Mouse (Mus musculus): ENCODE measurements around the gene Hmgcr.

Gene Hmgcr

DNA sequence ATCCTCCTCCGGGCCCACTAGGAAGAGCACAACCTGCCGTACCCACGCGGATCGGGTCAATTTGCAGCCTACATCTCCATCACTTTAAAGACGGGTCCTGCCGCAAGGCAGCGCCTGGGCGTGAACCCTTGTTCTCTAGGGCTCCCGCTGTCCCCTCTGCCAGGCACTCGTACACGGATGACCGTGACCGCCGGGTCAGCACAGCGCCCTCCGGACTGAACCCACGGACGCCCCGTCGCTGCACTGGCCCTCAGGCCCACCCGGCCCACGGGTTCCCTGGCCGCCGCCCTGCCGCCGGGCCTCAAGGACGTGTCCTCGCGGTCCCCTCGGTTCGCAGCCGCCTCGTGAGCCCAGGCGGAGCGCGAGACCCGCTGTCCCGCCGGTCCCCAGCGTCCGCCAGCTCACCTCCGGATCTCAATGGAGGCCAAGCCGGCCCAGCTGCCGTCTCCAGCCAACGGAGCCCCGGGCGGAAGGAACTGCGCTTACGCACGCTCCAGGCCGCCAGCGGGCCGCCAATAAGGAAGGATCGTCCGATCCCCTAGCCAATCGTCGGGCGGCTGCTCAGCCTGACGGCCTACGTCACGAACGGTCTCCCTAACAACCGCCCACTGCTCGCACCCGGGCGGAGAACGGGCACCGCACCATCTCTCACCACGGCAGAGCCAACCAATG is at the start of gene Hmgcr:
Gene Hmgcr, minus strand, starts transcription at position 531 of the 672 bp plus-strand sequence.
- DNase-seq (ENCODE audit: low spot score), result peak; percentile 99

DNA sequence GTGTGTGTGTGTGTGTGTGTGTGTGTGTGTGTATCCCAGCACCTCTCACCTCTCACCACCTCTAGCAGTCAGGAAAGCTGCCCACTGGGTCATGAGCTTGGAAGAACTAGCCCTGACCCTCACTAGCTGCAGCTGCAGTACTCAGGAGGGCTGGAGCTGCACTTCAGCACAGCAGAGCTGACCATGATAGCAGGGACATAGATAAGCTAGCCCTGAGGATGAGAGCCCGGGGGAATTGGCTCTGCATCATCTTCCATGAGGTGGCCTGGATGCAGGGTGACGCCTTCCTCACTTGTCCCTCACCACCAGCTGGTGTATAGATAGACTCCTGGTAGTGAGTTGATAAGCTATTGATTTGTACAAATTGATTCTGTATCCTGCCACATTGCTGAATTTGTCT is 49.3 kb upstream of the Hmgcr start:
- no peak for DNase-seq (ENCODE audit: low spot score)

DNA sequence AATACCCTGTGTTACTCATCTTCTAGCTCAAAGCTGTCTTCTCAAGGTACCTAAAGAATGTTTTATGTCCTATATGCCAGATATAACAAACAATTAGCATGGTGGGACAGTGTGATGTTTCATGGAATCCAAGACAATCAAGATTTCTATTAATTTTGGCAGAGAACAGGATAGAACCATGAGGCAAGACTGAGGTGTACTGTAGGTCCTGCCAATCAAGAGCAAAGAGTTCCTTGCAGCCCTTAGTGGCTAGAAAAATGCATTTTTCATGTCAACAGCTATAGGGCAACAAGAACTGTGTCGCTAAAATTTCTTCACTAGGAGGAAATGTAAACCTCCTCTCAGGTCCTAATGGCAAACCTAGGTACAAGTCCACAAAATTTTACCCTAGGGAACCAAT is 47.1 kb upstream of the Hmgcr start:
- no peak for DNase-seq (ENCODE audit: low spot score)

DNA sequence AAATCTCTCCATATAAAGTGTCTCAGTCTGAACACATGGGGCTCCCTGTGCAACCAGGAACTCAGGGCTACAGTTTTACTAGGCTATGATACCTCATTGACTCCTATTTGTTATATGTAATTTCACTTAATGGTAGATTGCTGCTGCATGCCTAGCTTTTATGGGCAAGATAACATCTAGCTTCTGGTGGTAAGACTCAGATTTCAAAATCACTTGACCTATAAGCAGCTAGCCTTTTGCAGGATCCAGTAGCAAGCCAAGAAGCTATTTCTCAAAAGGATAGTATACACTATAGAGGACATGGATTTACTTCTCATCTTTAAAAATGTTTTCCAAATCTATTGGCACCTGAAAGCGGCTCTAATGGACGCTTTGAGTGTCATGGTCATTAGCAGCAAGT is 45.6 kb upstream of the Hmgcr start:
- no peak for DNase-seq (ENCODE audit: low spot score)

DNA sequence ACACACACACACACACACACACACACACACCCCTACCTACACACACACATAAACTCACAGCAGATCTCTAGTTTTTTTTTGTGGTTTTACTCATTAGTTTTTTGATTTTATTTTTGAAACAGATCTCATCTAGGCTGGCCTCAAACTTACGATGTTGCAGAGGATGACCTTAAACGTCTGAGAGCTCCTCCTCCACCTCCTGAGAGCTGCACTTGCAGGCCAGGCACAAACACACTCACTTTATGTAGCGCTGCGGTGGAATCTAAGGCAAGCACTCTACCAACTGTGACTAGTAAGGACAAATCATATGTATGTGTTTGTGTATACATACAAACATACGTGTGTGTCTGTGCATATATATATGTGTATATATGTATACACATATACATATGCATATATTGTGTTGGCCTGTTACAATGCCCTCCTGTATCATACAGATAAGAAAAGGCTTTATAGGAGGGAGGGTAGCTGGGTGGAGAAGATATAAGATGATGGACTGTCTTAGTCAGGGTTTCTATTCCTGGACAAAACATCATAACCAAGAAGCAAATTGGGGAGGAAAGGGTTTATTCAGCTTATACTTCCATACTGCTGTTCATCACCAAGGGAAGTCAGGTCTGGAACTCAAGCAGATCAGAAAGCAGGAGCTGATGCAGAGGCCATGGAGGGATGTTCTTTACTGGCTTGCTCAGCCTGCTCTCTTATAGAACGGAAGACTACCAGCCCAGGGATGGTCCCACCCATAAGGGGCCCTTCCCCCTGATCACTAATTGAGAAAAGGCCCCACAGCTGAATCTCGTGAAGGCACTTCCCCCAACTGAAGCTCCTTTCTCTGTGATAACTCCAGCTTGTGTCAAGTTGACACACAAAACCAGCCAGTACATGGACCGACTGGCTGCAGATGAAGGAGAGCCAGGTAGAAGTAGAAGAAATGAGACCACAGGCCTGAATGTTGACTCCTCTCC is 38.8 kb upstream of the Hmgcr start:
- DNase-seq (ENCODE audit: low spot score), result no peak

DNA sequence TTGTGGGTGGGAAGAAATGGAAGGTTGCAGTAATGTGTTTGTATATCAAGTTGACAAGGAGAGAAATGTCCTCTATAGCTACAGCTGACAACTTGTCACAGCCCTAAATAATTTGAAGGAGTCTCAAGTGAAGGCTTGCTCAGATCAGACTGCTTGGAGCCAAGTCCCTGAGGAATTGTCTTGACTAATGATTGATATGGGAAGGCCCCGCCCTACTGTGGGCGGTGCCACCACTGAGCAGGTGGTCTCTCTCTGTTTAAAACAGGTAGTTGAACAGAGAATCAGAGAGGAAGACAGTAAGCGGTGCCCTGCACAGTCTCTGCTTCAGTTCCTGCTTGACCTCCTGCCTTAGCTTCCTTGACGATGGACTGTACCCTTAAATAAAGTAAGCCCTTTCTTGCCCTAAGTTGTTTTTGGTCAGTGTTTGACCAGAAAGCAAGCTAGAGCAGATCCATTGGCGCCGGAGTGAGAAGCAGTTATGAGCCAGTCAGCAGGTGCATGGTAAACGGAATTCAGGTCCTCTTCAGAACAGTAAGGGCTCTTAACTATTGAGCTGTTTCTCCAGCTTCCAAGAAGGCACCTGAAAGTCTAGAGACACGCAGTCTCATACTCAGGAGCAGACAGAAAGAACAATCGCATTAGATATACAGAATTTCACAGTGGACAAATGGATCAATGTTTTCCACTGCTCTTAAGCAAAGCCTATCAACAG is 32.0 kb upstream of the Hmgcr start:
- no peak for DNase-seq (ENCODE audit: low spot score)

DNA sequence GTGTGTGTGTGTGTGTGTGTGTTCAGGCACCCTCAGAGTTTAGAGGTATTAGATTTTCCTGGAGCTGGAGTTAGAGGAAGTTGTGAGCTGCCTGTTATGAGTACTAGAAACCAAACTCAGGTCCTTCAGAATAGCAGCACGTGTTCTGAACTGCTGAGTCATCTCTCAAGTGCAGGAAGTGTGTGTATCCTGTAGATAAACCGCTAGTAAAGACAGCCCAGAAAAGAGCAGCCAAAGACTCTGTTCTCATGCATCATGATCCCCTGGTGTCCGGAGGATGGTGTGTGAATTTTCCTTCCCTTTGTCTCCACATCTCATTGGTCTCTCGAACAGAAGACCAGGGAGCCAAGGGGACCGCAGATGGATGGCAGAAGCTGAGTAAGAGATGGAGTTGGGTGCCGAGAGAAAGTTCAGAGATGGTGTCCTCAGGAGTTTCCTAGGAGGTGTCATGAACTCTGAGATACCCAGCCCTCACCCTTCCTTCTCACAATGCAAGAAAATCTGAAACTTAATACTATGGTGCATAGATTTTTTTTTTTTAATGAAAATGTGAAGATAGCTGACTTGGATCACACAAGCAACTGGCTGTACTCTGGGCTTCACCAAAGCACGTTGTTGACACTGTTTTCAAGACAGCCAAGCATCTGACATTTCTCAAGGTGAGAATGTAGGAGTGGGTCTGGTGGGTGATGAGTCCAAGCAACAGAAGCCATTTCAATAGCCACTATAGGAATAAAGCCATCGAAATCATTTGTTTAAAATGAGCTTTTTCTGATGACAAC is 27.3 kb upstream of the Hmgcr start:
- DNase-seq (ENCODE audit: low spot score), result no peak

DNA sequence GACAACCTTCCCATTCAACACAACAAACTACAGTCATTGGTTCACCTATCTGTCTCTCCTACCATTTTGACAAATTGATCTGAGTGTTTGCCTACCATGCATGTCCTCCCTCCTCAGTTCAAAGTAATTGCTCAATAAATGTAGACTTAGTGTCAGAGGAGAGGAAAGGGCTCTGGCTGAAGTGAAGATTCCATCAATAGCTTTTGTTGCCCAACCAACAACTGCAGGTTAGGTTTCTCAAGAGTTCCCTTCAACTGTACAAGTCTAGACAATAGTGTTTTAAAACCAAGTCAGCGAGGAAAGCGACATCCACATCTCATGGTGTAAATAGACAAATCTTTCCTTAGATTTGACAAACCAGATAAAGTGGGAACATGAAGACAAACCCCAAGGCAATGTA is 24.7 kb upstream of the Hmgcr start:
- DNase-seq (ENCODE audit: low spot score), result no peak

DNA sequence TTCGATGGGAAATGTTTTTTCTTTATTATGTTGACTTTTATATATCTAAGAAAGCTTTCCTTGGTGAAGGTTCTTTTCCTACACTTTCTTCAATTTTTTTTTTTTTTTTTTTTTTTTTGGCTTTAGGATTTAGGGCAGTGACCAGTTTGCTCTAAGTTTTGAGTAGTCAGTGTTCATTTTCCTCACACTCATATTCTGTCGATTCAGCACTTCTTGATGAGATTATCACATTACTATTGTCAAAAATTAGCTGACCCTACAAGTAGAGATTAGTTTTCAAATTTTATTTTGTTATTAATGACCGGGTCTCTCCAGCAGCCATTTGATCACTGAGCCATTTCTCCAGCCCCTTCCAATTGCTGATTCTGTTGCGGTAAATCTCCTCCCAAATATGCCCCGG is 19.2 kb upstream of the Hmgcr start:
- DNase-seq (ENCODE audit: low spot score), result no peak

DNA sequence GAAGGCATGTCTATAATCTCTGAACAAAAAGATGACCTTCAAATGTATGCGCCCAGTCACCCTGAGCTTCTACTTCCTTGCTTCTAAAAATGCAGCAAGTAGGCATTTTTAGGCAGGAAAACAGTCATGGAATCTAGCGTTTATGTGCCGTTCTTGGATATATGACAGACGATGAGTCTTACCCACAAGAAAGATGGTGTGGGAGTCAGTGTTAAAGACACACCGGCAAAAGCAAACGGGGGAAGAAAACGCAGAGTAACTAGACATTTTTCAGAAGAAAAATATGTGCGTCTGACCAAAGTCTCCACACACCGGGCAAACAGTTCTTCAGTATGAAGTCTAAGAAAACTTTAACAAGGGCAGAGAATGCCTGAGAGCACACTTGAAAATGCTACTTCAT is 16.5 kb upstream of the Hmgcr start:
- no peak for DNase-seq (ENCODE audit: low spot score)

DNA sequence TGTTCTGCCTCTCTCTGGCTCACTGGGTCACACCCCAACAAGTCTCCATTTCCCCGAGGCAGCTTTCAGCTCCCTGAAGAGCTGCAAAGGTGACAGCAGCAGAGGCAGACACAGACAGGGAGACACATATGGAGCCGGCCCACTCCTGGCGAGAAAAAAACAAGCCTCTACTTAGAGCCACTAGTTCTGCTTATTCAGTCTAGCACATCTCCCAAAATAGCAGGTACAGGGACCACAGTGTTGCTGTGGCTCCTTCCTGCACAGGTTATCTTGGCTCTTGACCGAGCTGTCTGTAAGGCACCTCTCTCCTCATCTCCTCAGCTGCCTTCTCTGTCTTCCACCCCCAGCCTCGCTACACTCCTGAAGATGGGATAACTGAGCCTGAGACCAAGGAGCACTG is 14.0 kb upstream of the Hmgcr start:
- no peak for DNase-seq (ENCODE audit: low spot score)

DNA sequence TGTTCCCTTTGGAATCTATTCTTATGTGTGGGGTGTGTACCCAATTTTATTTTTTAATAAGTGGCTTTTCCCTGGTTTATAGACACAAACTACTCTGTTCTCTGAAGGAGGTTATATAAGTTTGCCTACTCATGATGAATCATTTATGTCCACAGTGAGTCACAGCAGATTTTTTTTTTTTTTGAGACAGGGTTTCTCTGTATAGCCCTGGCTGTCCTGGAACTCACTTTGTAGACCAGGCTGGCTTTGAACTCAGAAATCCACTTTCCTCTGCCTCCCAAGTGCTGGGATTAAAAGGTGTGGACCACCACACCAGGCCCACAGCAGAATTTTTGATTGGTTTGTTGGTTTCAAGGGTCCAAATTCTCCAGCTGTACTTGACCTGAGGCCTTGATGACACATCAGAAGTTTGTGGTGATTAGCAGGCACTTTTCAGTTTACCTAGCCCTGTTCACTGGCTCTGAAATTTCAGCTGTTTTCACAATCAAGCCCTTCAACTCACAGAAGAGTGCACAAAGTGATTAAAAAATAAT is 10.4 kb upstream of the Hmgcr start:
- no peak for DNase-seq (ENCODE audit: low spot score)

DNA sequence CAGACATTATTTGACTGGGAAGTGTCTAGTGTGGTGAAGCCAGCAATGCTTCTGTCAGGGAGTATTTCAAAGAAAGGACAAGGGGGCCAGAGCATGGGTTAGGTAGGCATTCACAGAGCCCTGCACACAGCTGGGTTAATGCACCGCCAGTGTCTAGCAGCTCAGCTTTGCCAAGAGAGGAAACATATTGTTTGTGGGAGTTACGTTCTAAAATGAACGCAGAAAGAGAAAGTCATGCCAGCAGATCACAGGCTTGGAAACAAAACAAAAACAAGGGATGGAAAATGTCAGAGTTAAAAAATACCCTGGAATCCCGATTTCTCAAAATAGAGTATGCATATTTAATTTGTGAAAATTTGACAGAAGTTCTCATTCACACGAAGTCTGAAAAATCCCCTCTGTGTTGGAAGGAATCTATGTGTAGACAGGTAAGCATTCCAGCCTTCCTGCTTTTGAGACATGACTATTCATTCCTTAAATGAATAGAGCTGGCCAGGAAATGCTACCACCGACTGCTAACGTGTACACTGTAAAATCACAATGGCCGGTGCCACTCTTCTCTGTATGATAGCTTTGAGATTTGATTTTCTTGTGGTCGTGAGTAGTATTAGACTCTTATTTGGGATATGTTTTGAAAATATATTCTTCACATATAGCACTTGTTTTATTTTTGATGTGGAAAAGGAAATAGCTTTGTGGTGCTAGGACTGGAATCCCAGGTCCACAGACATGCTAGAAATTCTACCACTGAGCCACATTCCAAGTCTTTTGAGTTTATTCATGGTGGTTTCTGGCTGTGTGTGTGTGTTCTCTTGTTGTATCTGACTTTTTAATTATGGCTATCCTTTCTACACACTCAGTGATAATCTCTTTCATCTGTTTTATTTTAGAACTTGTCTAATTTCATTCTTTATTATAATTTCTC is 9.7 kb upstream of the Hmgcr start:
- no peak for DNase-seq (ENCODE audit: low spot score)

DNA sequence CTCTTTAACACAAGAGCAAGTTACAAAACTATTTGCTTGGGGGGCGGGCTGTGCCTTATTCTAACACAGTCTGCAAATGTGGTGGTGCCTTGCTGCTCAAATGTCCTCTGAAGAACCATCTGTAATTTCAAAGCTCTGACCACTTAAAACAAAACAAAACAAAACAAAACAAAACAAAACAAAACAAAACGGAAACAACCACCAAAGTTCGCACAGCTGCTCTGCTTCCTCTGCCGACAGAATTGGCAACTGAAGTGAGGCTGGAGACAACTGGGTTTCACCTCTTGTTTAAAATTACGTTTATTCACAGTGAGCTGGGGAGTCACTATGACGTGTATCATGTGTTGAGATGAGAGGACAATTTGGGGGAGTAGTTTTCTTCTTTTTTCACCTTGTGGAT is 7.9 kb upstream of the Hmgcr start:
- no peak for DNase-seq (ENCODE audit: low spot score)

DNA sequence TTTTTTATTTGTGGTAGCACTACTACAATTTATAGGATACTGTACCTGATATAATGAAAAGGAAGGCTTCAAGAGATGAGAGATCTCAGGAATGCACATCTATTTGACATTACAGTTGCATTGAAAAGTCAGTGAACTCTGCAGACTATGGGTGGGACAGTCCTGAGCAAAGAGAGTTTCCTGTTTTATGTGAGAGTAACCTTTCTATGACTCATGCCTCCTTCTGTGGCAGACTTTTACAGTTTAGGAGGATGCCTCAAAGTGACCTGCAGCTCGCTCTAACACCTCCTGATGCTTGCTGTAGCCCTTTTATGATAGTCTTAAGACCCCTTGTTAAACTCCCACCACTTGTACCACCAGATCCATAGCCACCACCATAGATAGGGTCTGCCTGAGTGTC is 6.3 kb upstream of the Hmgcr start:
- DNase-seq (ENCODE audit: low spot score), result no peak

DNA sequence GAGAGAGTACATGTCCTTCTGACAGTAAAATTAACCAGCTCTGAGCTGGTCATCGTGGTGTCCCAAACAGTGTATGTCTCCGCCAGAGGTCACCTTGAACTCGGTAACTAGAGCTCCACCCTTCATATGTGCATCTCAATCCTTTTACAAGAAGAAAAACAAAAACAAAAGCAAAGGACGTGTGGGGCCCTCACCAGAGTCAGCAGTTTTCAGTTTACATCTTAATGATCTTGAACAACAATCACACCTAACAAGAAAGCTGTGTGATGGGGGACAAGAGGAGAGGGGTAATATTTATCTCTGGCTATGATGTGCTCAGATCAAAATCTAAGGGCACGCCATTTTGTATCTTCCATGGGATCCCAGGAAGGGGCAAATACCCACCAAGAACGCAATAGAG is 5.0 kb upstream of the Hmgcr start:
- no peak for DNase-seq (ENCODE audit: low spot score)

DNA sequence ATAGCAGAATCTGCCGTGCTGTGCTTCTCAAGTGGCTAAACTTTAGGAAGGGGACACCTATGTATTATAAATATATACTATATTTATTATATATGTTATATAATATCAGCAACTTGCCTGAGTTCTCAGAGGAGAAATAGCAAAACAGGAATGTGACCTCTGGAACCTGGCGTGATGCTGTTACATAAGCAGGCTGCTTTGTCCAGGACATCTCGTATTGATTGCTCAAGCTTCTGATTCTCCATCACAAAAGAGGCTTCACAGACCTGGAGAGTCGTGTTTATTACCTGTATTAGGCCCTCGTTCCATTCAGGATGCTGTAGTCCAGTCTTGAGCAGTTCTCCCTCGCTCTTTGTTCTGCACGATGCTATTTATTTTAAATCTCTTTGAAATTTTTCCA is 3.1 kb upstream of the Hmgcr start:
- DNase-seq (ENCODE audit: low spot score), result no peak

DNA sequence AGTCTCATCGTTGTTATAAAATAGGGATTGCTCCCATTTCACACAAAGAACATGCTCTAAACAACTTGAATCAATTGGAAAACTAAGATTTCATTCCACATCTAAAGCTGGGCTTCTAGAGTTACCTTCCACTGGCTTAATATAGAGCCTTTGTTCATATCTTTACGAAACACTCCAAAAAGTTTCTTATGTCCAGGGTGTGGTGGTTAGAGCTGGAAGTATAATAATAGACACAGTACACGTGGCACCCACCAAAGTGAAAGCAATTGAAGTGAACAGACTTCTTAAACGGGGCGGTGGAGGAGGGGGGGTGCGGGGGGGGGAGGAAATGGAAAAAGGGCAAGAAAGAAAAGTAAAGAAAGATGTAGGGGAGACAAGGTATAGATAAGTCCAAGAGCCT is 1.5 kb upstream of the Hmgcr start:
- DNase-seq (ENCODE audit: low spot score), result no peak

DNA sequence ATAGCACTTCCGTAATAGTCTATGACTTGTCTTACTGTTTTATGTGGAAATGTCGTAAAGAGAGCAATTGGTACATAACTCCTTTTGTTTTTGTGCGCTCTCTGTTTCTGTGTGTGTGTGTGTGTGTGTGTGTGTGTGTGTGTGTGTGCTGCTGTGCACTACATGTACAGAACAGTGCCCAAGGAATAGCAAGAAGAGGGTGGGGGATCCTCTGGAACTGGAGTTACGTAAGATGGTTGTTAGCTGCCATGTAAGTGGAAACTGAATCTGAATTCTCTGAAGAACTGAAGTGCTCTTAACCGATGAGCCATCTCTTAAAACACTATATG is 1.1 kb upstream of the Hmgcr start:
- no peak for DNase-seq (ENCODE audit: low spot score)

DNA sequence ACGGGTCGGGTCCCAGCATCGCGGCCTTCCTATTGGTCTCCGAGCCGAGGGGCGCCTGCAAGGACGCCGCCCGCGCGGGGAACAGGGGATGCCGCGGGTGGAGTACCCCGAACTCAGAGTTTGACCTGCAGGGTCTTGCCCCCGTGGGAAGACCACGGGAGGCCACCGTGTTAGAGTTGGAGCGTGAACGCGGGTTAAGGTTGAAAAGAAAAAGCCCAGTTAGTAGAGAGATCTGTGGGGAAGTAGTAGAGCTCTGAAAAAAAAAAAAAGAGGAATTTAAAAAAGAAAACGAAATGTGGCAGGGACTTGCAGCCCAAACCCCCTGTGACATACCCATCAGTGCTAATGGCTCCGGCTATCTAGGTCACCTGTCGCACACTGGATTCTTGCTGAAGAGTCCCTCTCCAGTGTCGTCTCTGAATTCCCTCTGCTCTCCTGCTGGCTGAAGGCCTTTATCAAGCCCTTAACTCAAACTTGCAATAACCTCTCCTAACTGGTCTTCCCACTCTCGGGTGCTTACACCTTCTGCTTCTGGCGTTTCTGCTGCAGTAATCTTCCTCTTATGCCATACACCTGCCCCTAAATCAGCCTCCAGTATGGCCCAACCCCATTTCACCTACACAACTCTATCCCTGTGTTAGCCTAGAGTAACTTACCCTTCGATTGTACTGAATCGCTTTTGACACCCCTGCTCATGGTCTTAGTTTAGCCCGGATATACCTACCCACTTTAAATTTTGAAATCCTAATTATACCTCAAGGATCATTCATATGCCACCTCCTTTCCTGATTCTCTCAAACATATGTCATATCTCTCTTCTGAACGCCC is 556 bp upstream of the Hmgcr start:
- DNase-seq (ENCODE audit: low spot score), result no peak

Measured in testis, postnatal 14 days (tissue).